Mouse (Mus musculus) ovary, postnatal 36 days (tissue): ENCODE results near the gene Gramd4.
A peak's percentile ranks its signal among the peaks of the same experiment; 100 is the strongest.

ENCODE experiments used
- DNase-seq: peaks from one replicate; pipeline ENCODE4 v3.0.0; 2022; ENCODE audit warnings: low spot score, mixed read lengths

Gene Gramd4

DNA sequence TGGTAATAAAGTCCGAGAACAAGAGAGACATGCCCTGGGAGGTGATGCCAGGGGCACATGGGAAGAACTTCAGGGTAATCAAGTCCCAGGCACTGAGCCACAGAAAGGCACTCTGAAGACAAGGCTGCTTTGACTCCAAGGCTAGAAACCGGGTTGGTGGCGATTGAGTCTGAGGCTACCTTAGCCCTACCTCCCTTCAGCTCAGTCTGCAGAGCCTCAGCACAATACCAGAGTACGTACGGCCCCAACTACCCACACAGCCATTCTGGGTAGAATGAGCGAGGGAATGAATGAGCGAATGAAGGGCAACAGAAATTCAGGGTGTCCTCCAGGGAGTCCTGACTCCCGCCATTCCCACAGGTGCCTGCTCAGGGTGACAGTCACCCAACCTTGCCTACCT is 126.0 kb downstream of the Gramd4 start:
- DNase-seq, result no peak

DNA sequence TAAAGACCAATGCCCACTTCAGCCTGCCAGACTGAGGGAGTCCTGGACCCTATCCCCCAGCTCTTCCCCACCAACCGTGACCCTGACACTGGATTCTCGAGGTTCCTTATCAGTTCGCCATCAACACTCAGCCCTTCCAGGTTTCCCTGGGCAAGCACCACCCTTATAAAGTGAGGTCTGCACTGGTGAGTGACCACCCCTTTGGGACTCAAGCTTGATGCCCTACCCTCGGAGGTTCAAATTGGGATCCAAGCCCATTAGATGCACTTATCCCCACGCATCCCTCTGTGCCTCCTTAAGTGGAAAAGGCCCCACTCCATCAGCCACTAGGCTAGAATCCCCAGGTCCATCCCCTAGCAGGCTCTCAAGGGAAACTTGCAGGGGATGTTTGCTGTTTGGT is 126.6 kb downstream of the Gramd4 start:
- no peak for DNase-seq

DNA sequence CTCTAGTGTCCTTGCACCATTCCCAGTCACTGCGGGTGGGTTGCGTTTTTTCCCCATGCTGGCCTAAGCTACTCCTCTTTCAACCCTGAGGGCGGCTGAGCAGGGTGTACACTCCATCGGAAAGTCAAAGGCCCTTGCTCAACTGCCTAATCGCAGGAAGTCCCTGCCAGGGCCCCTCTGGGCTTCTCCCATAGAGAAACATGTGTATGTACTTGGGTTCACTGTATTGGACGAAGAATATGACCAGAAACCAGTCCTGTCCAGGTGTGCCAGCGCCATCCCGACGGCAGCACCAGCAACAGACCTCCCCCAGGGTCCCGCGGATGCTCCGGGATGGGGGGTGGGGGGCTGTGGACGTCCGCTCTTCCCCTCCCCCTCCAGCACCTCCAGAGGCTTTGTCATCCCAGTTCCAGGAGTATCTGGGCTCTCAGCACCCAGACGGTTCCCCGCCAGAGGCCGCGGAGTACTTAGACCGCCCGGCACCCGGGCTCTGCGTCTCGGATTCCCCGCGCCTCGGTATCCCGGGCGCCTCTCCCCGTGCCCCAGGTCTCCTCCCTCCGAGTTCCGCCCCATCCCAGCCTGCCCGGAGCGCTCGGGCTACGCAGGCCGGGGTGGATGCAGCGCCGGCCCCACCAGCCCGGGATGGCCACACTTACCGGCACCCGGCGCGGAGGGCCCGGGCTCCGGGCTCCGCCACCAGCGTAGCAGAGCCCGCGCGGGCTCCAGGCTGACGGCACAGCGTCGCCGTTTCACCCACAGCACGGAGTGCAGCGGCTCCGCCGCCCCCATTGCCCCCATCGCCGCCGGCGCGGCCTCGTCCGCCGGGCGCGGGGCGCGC is 127.6 kb downstream of the Gramd4 start:
- DNase-seq, result peak; percentile 59

- peak; percentile 75 for DNase-seq
Observed at GRCm38 (mm10) chr15:86185689-86186569, 128.4 kb downstream of the Gramd4 start, which contains the start of gene Cerk. TSS of gene Cerk (minus strand) at chr15:86186141.

GRCm38 (mm10) chr15:86186686-86187085 is 129.2 kb downstream of the Gramd4 start:
- no peak for DNase-seq
